Mouse (Mus musculus) midbrain, embryonic 10.5 days (tissue): ENCODE results near the gene Galnt4. TPM values are rescaled to one million over a fixed set of nuclear protein-coding genes. Genes with fewer than 3 reads are reported as not detected.

Experiments
- DNase-seq: peaks from one replicate; pipeline ENCODE4 v3.0.0-alpha.2; 2017; ENCODE audit warnings: low spot score
- H3K27ac ChIP-seq: fragments of 300-500 bp; sonication (generic); replicated peaks from 2 replicates; pipeline ENCODE4 v1.5.1; 2016; ENCODE audit warnings: mild to moderate bottlenecking
- H3K27me3 ChIP-seq: fragments of 300-500 bp; sonication (generic); 2 replicates; pipeline ENCODE4 v1.6.1; 2016; ENCODE audit warnings: low read depth, mild to moderate bottlenecking; ENCODE audit not compliant: poor library complexity, severe bottlenecking
- H3K36me3 ChIP-seq: fragments of 300-500 bp; sonication (generic); 2 replicates; pipeline ENCODE4 v1.6.1; 2016; ENCODE audit warnings: mild to moderate bottlenecking, moderate library complexity
- H3K4me1 ChIP-seq: fragments of 300-500 bp; sonication (generic); 2 replicates; pipeline ENCODE4 v1.6.1; 2016
- H3K4me3 ChIP-seq: fragments of 300-500 bp; sonication (generic); 2 replicates; pipeline ENCODE4 v1.5.1; 2016; ENCODE audit warnings: mild to moderate bottlenecking, moderate library complexity
- H3K9me3 ChIP-seq: fragments of 300-500 bp; sonication (generic); replicated peaks from 2 replicates; pipeline ENCODE4 v1.6.1; 2016; ENCODE audit warnings: mild to moderate bottlenecking
- whole genome bisulfite sequencing: fragments of 180-500 bp; shearing (Covaris S2); methylation state at CpG from one replicate; pipeline ENCODE4 v1.1.7; 2016; 5-methylcytosine and 5-hydroxymethylcytosine counted together
- polyA plus RNA-seq: library from polyadenylated mRNA; unstranded; fragments of >200 nt; fragmentation: Nextera tagmentation; extraction: Ambion mirVana; gene quantifications from 2 replicates; pipeline ENCODE4 v1.2.1, GENCODE M21; 2016

Gene Galnt4
- polyA plus RNA-seq, 1 experiment from 2014 or later: 3.6 TPM

GRCm38 (mm10) chr10:99117876-99118275 lies 9.9 kb downstream of the Galnt4 start:
- Histone ChIP-seq H3K36me3 (no peaks in the 10 kb centered on the region), H3K27ac (no peak overlapping the region), H3K27me3 (no peaks in the 10 kb centered on the region), H3K4me1 (peaks cover 21% of the 10 kb centered on the region), H3K4me3 (no peak overlapping the region), H3K9me3 (no peaks in the 10 kb centered on the region)
- DNase-seq: no peak
- WGBS: 90% methylated on average over 10 of the region's 10 CpGs

- DNase-seq: no peak
- H3K4me1 ChIP-seq: peaks cover 16% of the 10 kb centered on the region
- no peak overlapping the region for H3K27ac ChIP-seq
- 76% methylated on average over 6 of the region's 6 CpGs for WGBS
- H3K27me3 ChIP-seq: no peaks in the 10 kb centered on the region
- no peak overlapping the region for H3K4me3 ChIP-seq
- H3K9me3 ChIP-seq: no peaks in the 10 kb centered on the region
- no peaks in the 10 kb centered on the region for H3K36me3 ChIP-seq
Measured at GRCm38 (mm10) chr10:99118697-99119096, 10.7 kb downstream of the Galnt4 start.

GRCm38 (mm10) chr10:99119471-99119870 lies 11.5 kb downstream of the Galnt4 start:
- no peak overlapping the region for H3K4me3 ChIP-seq
- DNase-seq: no peak
- H3K4me1 ChIP-seq: peaks cover 14% of the 10 kb centered on the region
- H3K9me3 ChIP-seq: no peaks in the 10 kb centered on the region
- H3K27me3 ChIP-seq: no peaks in the 10 kb centered on the region
- H3K36me3 ChIP-seq: no peaks in the 10 kb centered on the region
- 92% methylated on average over 4 of the region's 4 CpGs for WGBS
- H3K27ac ChIP-seq: no peak overlapping the region

- Histone ChIP-seq H3K27ac (no peak within 1 kb of the TSS), H3K4me1 (peaks cover 18% of the 10 kb centered on the region), H3K9me3 (no peaks in the 10 kb centered on the region), H3K36me3 (peaks cover 46% of the 10 kb centered on the region), H3K4me3 (no peak within 1 kb of the TSS), H3K27me3 (no peaks in the 10 kb centered on the region)
- DNase-seq: no peak
- 94% methylated on average over 4 of the region's 4 CpGs for WGBS
Measured at GRCm38 (mm10) chr10:99126225-99126624, 18.3 kb downstream of the Galnt4 start, which contains the start of gene Phxr2. Gene Phxr2 (minus strand): TSS chr10:99126325.

DNA sequence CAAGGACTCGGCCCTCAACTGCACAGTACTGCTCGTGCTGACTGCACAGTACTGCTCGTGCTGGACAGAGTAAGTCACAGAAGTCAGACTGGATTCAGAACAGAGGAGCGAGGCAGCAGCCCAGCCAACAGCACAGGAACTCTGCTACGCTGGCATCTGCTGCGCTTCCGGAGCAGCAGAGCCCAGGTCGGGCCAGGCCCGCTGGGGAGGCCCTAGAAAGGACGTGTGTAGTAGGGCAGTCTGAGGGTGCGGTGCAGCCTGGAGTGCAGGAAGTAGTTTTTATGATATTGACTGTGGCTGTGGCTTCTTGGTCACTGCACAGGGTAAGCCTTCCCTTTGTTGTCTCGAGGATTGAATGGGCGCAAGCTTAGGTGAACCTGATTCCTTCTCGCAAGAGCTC lies 19.0 kb downstream of the Galnt4 start:
- Histone ChIP-seq H3K4me3 (no peak overlapping the region), H3K27me3 (no peaks in the 10 kb centered on the region), H3K9me3 (no peaks in the 10 kb centered on the region), H3K27ac (no peak overlapping the region), H3K36me3 (peaks cover 53% of the 10 kb centered on the region), H3K4me1 (peaks cover 20% of the 10 kb centered on the region)
- no peak for DNase-seq
- WGBS: 94% methylated on average over 14 of the region's 14 CpGs

DNA sequence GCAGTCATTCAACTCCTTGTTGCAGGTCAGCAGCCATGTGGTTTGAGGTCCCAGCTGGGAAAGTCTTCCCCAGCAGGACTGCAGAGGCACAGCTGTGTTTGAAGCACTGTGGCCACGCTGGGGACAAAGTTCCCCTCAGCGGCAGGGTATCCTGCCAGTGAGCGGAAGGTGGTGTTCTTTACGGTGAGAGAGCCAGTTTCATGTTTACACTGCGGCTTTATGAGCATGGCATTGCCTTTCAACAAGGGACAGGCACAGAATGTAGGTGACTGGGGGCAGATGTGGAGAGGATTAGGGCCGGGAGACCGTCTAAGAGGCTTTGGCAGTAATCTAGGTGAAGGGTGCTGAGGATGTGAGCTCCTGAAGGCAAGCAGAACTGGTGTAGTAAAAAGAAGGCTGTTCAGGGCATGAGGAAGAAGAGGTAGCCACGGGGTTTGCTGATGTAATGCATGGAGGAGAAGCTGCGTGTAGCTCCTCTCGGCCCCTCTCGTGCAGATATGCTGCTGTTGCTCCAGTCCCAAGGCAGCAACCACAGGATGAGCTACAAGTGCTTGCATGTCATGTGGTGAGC lies 19.8 kb downstream of the Galnt4 start:
- Histone ChIP-seq H3K4me3 (no peak overlapping the region), H3K9me3 (no peaks in the 10 kb centered on the region), H3K27me3 (no peaks in the 10 kb centered on the region), H3K36me3 (peaks cover 62% of the 10 kb centered on the region), H3K4me1 (peaks cover 20% of the 10 kb centered on the region), H3K27ac (no peak overlapping the region; the same call in 1 of the 2 replicates)
- no peak for DNase-seq
- WGBS: 77% methylated on average over 11 of the region's 11 CpGs

DNA sequence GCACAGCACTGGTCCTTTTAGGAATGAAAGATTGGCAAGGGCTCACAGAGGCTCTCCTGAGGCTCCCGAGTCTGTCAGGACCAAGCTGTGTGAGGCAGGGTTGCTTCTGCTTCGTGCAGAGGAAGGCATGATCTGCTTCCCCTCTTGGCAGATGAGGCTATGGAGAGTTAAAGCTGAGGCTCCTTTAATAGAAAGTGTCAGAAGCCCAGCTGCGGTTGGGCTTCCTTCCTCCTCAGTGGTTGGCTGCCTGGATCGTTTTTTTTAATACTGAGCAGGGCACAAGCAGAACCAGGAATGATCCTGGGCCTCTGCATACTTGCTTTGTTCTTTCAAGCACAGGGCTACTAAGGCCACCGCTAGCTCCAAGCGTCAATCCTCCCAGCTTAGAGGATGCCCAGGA lies 22.7 kb downstream of the Galnt4 start:
- no peaks in the 10 kb centered on the region for H3K27me3 ChIP-seq
- no peak overlapping the region for H3K4me3 ChIP-seq
- DNase-seq: no peak
- H3K36me3 ChIP-seq: peaks cover 76% of the 10 kb centered on the region
- WGBS: 52% methylated on average over 6 of the region's 6 CpGs
- H3K27ac ChIP-seq: no peak overlapping the region
- no peaks in the 10 kb centered on the region for H3K9me3 ChIP-seq
- H3K4me1 ChIP-seq: peaks cover 20% of the 10 kb centered on the region

DNA sequence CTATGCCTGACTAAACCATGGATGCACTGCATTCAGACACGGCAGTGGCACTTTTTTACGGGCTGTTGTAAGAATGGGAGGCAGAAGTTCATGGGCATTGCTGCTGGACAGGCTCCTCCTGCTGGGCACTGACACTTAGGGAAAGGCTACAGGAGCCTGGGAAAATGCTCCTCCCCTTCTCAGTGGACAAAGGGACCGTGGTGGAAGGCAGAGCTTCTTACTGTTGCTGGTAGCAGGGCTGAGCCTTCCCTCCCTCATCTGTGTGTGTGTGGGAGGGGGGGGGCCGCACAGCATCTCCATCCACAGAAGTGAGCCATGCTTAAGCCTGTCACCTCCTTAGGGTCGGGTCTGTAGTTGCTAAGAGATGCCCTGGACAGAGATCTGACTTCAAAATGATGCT lies 23.3 kb downstream of the Galnt4 start:
- Histone ChIP-seq H3K4me3 (no peak overlapping the region), H3K27me3 (no peaks in the 10 kb centered on the region), H3K9me3 (no peaks in the 10 kb centered on the region), H3K36me3 (peaks cover 76% of the 10 kb centered on the region), H3K27ac (peak overlapping the region; percentile 34), H3K4me1 (peaks cover 23% of the 10 kb centered on the region)
- WGBS: 61% methylated on average over 5 of the region's 5 CpGs
- no peak for DNase-seq

GRCm38 (mm10) chr10:99132189-99132588 lies 24.2 kb downstream of the Galnt4 start:
- peaks cover 69% of the 10 kb centered on the region for H3K36me3 ChIP-seq

GRCm38 (mm10) chr10:99132595-99133272 lies 24.8 kb downstream of the Galnt4 start:
- Histone ChIP-seq H3K27ac (no peak overlapping the region), H3K4me1 (peaks cover 20% of the 10 kb centered on the region), H3K4me3 (no peak overlapping the region), H3K9me3 (no peaks in the 10 kb centered on the region), H3K27me3 (no peaks in the 10 kb centered on the region), H3K36me3 (peaks cover 65% of the 10 kb centered on the region)
- WGBS: 91% methylated on average over 11 of the region's 11 CpGs
- DNase-seq: no peak

More at GRCm38 (mm10) chr10:99132189-99132588, 24.2 kb downstream of the Galnt4 start:
- Histone ChIP-seq H3K27ac (no peak overlapping the region), H3K4me1 (peaks cover 23% of the 10 kb centered on the region), H3K4me3 (no peak overlapping the region), H3K9me3 (no peaks in the 10 kb centered on the region), H3K27me3 (no peaks in the 10 kb centered on the region)
- WGBS: 74% methylated on average over 6 of the region's 6 CpGs
- no peak for DNase-seq

DNA sequence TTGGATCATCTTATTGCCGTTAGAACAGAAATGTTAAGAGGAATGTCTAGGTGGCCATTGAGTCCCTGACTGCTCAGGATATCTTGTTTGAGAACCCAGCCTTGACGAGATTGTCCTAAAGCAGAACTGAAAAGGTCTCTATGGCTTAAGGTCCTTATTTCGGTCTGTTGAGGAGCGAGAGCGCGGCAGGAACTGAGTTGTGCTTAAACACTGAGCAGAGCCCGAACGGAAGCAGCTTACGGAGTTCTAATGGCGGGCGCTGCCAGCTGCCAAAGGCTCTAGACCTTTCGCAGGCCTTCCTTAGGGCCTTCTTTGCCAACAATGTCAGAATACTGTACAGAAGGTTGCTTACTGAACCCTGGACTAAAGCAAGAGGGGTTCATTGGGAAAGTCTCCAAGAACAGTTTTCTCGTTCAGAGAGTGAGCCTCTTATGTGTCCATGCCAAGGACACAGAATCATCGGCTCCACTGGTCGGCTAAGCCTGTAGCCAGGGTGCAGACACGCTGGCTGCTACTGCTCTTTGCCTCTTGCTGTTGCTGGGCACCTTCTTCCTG lies 25.4 kb downstream of the Galnt4 start:
- H3K36me3 ChIP-seq: peaks cover 65% of the 10 kb centered on the region
- H3K27me3 ChIP-seq: no peaks in the 10 kb centered on the region
- no peak overlapping the region for H3K4me3 ChIP-seq
- H3K27ac ChIP-seq: no peak overlapping the region
- DNase-seq: no peak
- 96% methylated on average over 16 of the region's 16 CpGs for WGBS
- H3K4me1 ChIP-seq: peaks cover 16% of the 10 kb centered on the region
- no peaks in the 10 kb centered on the region for H3K9me3 ChIP-seq

GRCm38 (mm10) chr10:99136337-99136736 lies 28.4 kb downstream of the Galnt4 start:
- Histone ChIP-seq H3K36me3 (peaks cover 55% of the 10 kb centered on the region), H3K27me3 (no peaks in the 10 kb centered on the region)

DNA sequence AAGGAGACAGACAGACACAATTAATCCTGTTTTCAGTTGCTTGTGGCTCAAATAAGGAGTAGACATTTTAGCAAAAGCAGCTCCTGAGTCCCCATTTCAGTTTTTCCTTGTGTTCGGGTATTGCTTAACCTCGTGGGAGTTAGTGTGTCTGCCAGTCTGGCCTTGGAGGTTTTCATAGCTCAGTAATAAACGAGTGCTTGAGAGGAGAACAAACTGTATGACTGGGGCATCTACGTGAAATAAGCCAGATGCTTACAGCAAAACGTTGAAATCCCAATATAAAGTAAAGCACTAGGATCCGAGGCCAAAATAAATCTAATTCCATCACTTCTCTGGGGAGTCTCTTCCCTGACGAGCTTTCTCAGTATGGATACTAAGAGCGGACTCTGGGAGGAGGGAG lies 37.7 kb downstream of the Galnt4 start:
- Histone ChIP-seq H3K4me3 (no peak overlapping the region), H3K36me3 (peaks cover 52% of the 10 kb centered on the region)
- 93% methylated on average over 8 of the region's 8 CpGs for WGBS

More at GRCm38 (mm10) chr10:99136337-99136736, 28.4 kb downstream of the Galnt4 start:
- H3K9me3 ChIP-seq: no peaks in the 10 kb centered on the region
- H3K27ac ChIP-seq: no peak overlapping the region
- peaks cover 4% of the 10 kb centered on the region for H3K4me1 ChIP-seq
- DNase-seq: no peak
- H3K4me3 ChIP-seq: no peak overlapping the region
- 87% methylated on average over 5 of the region's 5 CpGs for WGBS

More for the DNA sequence above, 37.7 kb downstream of the Galnt4 start:
- DNase-seq: no peak
- Histone ChIP-seq H3K27ac (no peak overlapping the region), H3K4me1 (no peaks in the 10 kb centered on the region), H3K27me3 (no peaks in the 10 kb centered on the region), H3K9me3 (no peaks in the 10 kb centered on the region)
